Comparison of ENCODE assay signal across 8 mouse cellular contexts in the genomic region with DNA sequence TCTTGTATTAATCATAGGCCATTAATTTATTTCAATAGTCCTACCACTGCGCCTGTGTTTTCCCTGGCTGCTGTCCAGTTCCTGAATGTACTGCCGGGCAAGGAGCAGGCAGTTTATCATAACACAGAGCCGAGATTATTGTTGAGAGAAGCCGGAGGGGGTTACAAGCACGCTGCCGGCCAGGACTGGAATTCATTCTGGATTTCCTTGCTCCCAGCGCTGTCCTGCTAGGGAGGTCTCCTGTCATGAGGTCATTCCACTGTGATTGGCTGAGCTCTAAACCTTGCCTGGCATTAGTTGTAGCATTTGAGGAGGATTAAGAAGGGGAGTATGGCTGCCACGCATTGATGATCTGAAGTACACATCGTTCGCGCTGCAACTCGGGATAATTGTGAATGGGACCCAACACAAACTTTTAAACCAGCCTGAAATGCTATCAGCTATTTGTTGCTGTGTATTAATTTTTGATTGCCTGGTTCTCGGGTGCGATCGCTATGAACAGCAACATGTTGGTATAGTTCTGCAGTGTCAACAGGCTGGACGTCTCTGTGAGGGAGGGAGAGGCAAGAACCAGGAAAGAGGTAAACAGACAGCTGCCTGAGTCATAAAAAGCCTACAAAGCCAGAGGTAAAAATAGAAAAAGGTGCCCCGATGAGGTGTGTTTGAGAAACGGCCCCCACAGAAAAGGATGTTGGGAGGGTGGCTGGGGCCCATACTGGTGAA. TPM values are rescaled to one million over a fixed set of nuclear protein-coding genes. Genes with fewer than 3 reads are reported as not detected.
DNase-seq lines count a peak whose midpoint lies in the region; ATAC-seq and TF ChIP-seq lines count a peak whose summit lies in the region.
"Had no signal": no experiment of that assay in that cellular context is flagged by ENCODE, and none has a peak within 500 bp of the region (broad histone marks: within the 10 kb centered on the region; RNA-seq: fewer than 3 reads in every experiment).

No protein-coding gene starts in this region.

- ATAC-seq in forebrain, embryonic 15.5 days (replicated peaks), result peak; percentile 85
- peak; percentile 64 for ATAC-seq in hindbrain, embryonic 16.5 days

- H3K9ac ChIP-seq in forebrain, embryonic 15.5 days (replicated peaks), result no peak overlapping the region
- H3K9ac ChIP-seq in hindbrain, embryonic 16.5 days (ENCODE audit: low read depth, low read length), result no peak overlapping the region
- H3K9ac ChIP-seq: liver, embryonic 13.5 days had no signal

- no peaks in the 10 kb centered on the region for H3K36me3 ChIP-seq in forebrain, embryonic 15.5 days
- no peaks in the 10 kb centered on the region for H3K36me3 ChIP-seq in hindbrain, embryonic 16.5 days (ENCODE audit: control insufficient read depth, insufficient read depth, low read length)
- H3K36me3 ChIP-seq: liver, embryonic 13.5 days had no signal

- no peak overlapping the region for H3K27ac ChIP-seq in forebrain, embryonic 15.5 days (replicated peaks)
- no peak overlapping the region for H3K27ac ChIP-seq in hindbrain, embryonic 16.5 days (ENCODE audit: low read depth, low read length)
- H3K27ac ChIP-seq: liver, embryonic 13.5 days had no signal

- H3K9me3 ChIP-seq in forebrain, embryonic 15.5 days, result peaks cover 5% of the 10 kb centered on the region; the same call in 1 of the 2 replicates
- peaks cover 4% of the 10 kb centered on the region for H3K9me3 ChIP-seq in hindbrain, embryonic 16.5 days (ENCODE audit: control insufficient read depth, low read length)
- H3K9me3 ChIP-seq: liver, embryonic 13.5 days had no signal

- TF ChIP-seq CTCF in lung, adult 2 months (IDR thresholded peaks at IDR 0.05; ENCODE audit: insufficient read depth, low read length), result no peak

- DNase-seq in NIH3T3 (ENCODE audit: low read depth), result peak; percentile 94
- peak; percentile 57 for DNase-seq in adrenal gland, adult 8-10 months
- DNase-seq in lung, adult 2 months, result peak; percentile 23
- peak; percentile 58 for DNase-seq in ovary, postnatal 36 days (ENCODE audit: low spot score)
- DNase-seq in thymus, postnatal 14 days, result no peak
- DNase-seq: liver, embryonic 13.5 days had no signal

- 14% methylated on average over 18 of the region's 18 CpGs for WGBS in forebrain, embryonic 15.5 days
- WGBS in hindbrain, embryonic 16.5 days, result 24% methylated on average over 18 of the region's 18 CpGs
- 21% methylated on average over 18 of the region's 18 CpGs for WGBS in lung, adult 2 months

- peak overlapping the region; percentile 40 for H3K4me2 ChIP-seq in forebrain, embryonic 15.5 days (replicated peaks)
- peak overlapping the region; percentile 34 for H3K4me2 ChIP-seq in hindbrain, embryonic 16.5 days (ENCODE audit: low read length)
- H3K4me2 ChIP-seq: liver, embryonic 13.5 days had no signal

- peaks cover 17% of the 10 kb centered on the region for H3K4me1 ChIP-seq in forebrain, embryonic 15.5 days
- peaks cover 7% of the 10 kb centered on the region; the same call in 1 of the 2 replicates for H3K4me1 ChIP-seq in hindbrain, embryonic 16.5 days (ENCODE audit: control insufficient read depth, insufficient read depth, low read depth, low read length)
- H3K4me1 ChIP-seq in lung, adult 2 months (ENCODE audit: control insufficient read depth, insufficient read depth, low read length), result peaks cover 2% of the 10 kb centered on the region; the same call in 1 of the 2 replicates
- H3K4me1 ChIP-seq: liver, embryonic 13.5 days had no signal

- no peak for TF ChIP-seq POLR2A in lung, adult 2 months (IDR thresholded peaks at IDR 0.05; ENCODE audit: borderline replicate concordance, extremely low read depth, low read depth, low read length)

- H3K27me3 ChIP-seq in forebrain, embryonic 15.5 days, result peaks cover 48% of the 10 kb centered on the region
- H3K27me3 ChIP-seq in hindbrain, embryonic 16.5 days (replicated peaks; ENCODE audit: control insufficient read depth, insufficient read depth, low read length), result peaks cover 2% of the 10 kb centered on the region
- H3K27me3 ChIP-seq: liver, embryonic 13.5 days had no signal

- H3K4me3 ChIP-seq in forebrain, embryonic 15.5 days, result peak overlapping the region; percentile 11
- 0 out of 2 replicates have a peak overlapping the region, but pooled peaks have one; percentile 1 for H3K4me3 ChIP-seq in hindbrain, embryonic 16.5 days (ENCODE audit: low read length)
- H3K4me3 ChIP-seq in lung, adult 2 months (replicated peaks; ENCODE audit: extremely low read depth, low read depth, low read length), result no peak overlapping the region
- H3K4me3 ChIP-seq: liver, embryonic 13.5 days had no signal

RNA-seq across cellular contexts. Expression of a gene that starts 42.5 kb away (rescaled TPM):
- total RNA-seq in adrenal gland, adult 8-10 months (2022), result under 1 TPM in 2 of 4 experiments, not detected in 2; 0.65 to 0.80 TPM
- 0.59 and 1.4 TPM in 2 replicates for polyA plus RNA-seq in forebrain, embryonic 15.5 days (2015; fragmentation: Nextera tagmentation; extraction: Ambion mirVana)
- 1.0 and 1.3 TPM in 2 replicates for polyA plus RNA-seq in hindbrain, embryonic 16.5 days (2015; fragmentation: Nextera tagmentation; extraction: Ambion mirVana)
- polyA plus RNA-seq in lung, adult 2 months (2012; rRNA removed), result 0.52 and 1.1 TPM in 2 replicates
